Mouse (Mus musculus) bone marrow macrophage, adult 2 months (primary cell): ENCODE measurements around the gene Ecm2.

Experiments
- CTCF ChIP-seq: IDR thresholded peaks from 2 replicates; pipeline ENCODE4 v1.5.1; 2012; ENCODE audit warnings: low read depth, mild to moderate bottlenecking, low read length, moderate library complexity
- POLR2A ChIP-seq: IDR thresholded peaks from 2 replicates; pipeline ENCODE4 v1.6.1; 2012; ENCODE audit warnings: mild to moderate bottlenecking, low read depth, low read length, borderline replicate concordance

GRCm38 (mm10) chr13:49504510-49504909 lies at the start of gene Ecm2:
- TF ChIP-seq POLR2A (no peak), CTCF (no peak)
